Mouse (Mus musculus): ENCODE data around the gene Hirip3.

DNA sequence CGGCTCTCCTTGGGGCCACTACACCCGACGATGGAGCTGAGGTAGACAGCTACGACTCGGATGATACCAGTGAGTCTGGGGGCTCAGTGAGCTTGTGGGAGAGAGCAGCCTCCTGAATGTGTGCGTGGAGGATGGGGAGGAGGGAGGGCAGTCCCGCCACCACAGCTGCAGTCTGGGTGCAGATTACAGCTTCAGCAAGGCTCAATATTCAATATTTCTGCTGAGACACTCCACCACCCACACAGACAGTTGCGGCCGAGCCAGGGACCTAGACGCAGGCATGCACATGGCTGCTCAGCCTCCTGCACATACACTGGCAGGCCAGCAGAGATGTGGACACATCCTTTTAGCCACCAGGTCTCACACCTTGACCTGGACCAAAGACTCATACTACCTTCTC lies 13.0 kb upstream of the Hirip3 start:
- no peak for TF ChIP-seq CTCF (IDR thresholded peaks at IDR 0.05; ENCODE audit: borderline replicate concordance, extremely low read depth, insufficient read depth, insufficient read length)
- TF ChIP-seq POLR2A (IDR thresholded peaks at IDR 0.05; ENCODE audit: borderline replicate concordance, extremely low read depth, insufficient read depth, insufficient read length, poor library complexity, severe bottlenecking) = no peak

All from brain, embryonic 14.5 days (tissue).